Mouse (Mus musculus): Measurements from ENCODE around the gene Krt79.

DNA sequence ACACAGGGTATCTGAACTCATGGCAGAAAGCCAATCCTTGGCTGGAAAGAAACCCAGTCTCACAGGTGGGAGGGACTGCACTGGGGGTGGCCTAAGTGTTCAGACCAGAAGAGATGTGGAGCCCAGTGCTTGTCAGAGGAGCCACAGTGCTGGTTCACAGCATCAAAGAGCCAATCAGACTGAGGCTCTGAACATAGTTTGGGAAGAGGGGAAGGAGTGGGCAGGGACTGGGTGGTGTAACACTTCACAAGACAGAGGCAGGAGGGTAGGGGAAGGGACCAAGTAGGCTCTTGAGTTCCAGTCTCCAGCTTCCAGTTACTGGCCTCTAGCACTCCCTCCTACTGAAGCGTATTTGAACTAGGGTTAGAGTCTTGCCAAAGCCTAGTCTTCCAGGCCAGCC lies 5.3 kb upstream of the Krt79 start:
- no peak for TF ChIP-seq EP300 (IDR thresholded peaks at IDR 0.05; ENCODE audit: low read depth)
- TF ChIP-seq CTCF (IDR thresholded peaks at IDR 0.05; ENCODE audit: low read depth) = no peak
